Mouse (Mus musculus) kidney, adult 8-10 months (tissue): ENCODE measurements around the gene Rilpl1.
"Not testable (repeated sequence)": the region's sequence is repeated elsewhere in the genome, so short reads cannot be mapped to it uniquely, and the experiment has no call there.

Source experiments
- DNase-seq, 2 experiments: peaks; one replicate each; pipeline ENCODE4 v3.0.0; 2022

The Rilpl1 gene

GRCm38 (mm10) chr5:124491732-124492131 is 39.5 kb downstream of the Rilpl1 start:
- no peak for DNase-seq

- DNase-seq: no peak
Measured at GRCm38 (mm10) chr5:124488885-124489284, 42.3 kb downstream of the Rilpl1 start.

- peak in 1 of 2 experiments; percentile 32 for DNase-seq
Measured at GRCm38 (mm10) chr5:124485654-124486053, 45.5 kb downstream of the Rilpl1 start.

GRCm38 (mm10) chr5:124483655-124484396 is 47.4 kb downstream of the Rilpl1 start:
- no peak for DNase-seq

GRCm38 (mm10) chr5:124482966-124483654 is 48.1 kb downstream of the Rilpl1 start, which contains the start of gene Snrnp35:
Gene Snrnp35, plus strand, starts transcription at chr5:124483134.
- DNase-seq: peak; percentile 89 to 91

- DNase-seq: peak in 1 of 2 experiments; percentile 39
Measured at GRCm38 (mm10) chr5:124482436-124482965, 48.7 kb downstream of the Rilpl1 start.

GRCm38 (mm10) chr5:124481714-124482113 is 49.5 kb downstream of the Rilpl1 start:
- DNase-seq: no peak

- no peak for DNase-seq
Measured at GRCm38 (mm10) chr5:124480119-124480518, 51.1 kb downstream of the Rilpl1 start.

- no peak for DNase-seq
Measured at GRCm38 (mm10) chr5:124478873-124479204, 52.4 kb downstream of the Rilpl1 start.

- peak in 1 of 2 experiments; percentile 58 for DNase-seq
Measured at GRCm38 (mm10) chr5:124470591-124471171, 60.5 kb downstream of the Rilpl1 start.

GRCm38 (mm10) chr5:124469486-124469885 is 61.7 kb downstream of the Rilpl1 start:
- no peak for DNase-seq

GRCm38 (mm10) chr5:124468365-124468764 is 62.8 kb downstream of the Rilpl1 start:
- no peak for DNase-seq

- DNase-seq: no peak
Measured at GRCm38 (mm10) chr5:124467766-124468165, 63.4 kb downstream of the Rilpl1 start.

- DNase-seq: no peak
Measured at GRCm38 (mm10) chr5:124464905-124465304, 66.3 kb downstream of the Rilpl1 start.

GRCm38 (mm10) chr5:124463462-124463861 is 67.7 kb downstream of the Rilpl1 start:
- no peak for DNase-seq

- no peak for DNase-seq
Measured at GRCm38 (mm10) chr5:124462297-124463025, 68.7 kb downstream of the Rilpl1 start.

GRCm38 (mm10) chr5:124460922-124461321 is 70.3 kb downstream of the Rilpl1 start:
- not testable (repeated sequence) for DNase-seq

GRCm38 (mm10) chr5:124456762-124457161 is 74.4 kb downstream of the Rilpl1 start:
- DNase-seq: no peak

GRCm38 (mm10) chr5:124454082-124454419 is 77.1 kb downstream of the Rilpl1 start:
- no peak for DNase-seq

GRCm38 (mm10) chr5:124453339-124454081 is 77.7 kb downstream of the Rilpl1 start:
- peak; percentile 79 to 85 for DNase-seq

GRCm38 (mm10) chr5:124452494-124453228 is 78.5 kb downstream of the Rilpl1 start:
- peak; percentile 68 to 70 for DNase-seq
